Mouse (Mus musculus): ENCODE data around the gene Nprl3.

Nprl3 gene

GRCm38 (mm10) chr11:32245614-32246013 lies 21.9 kb downstream of the Nprl3 start:
- no peak for DNase-seq (ENCODE audit: low read depth, low spot score)

- no peak for DNase-seq (ENCODE audit: low read depth, low spot score)
Measured at GRCm38 (mm10) chr11:32244617-32245016, 22.9 kb downstream of the Nprl3 start.

- no peak for DNase-seq (ENCODE audit: low read depth, low spot score)
Measured at GRCm38 (mm10) chr11:32244064-32244463, 23.4 kb downstream of the Nprl3 start.

DNA sequence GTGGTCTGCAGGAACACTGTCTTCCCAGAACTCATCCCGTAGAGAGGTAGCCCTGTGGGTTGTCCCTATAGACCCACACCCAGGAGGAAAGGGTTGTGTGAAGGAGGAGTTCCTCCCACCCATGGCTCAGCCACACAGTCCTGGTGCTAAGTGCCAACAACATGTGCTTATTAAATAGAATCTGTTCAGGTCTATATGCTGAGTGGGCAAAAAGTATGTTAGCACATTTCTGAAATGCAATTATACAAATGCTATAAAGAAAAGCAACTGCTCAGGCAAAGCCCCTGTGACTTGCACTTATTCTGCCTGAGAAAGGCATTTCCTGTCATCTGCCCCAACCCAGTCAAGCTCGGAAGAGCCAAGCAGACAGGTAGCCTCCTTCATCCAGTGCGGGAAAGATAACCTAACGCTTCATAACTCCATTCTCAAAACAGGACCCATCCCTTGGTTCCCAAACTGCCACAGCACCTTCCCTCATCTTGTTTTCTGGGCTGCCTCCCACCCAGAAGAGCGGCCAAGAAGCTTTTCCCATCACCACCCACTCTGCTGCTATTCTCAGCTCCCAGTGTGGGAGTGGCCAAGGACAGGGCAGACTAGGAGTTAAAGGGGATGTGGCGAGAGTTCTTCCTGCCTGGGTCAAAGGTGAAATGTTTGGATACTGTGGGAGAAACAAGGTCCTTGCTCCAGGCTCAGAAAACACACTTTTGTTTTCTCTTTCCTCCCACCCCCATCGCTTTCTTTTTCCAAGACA lies 24.1 kb downstream of the Nprl3 start:
- no peak for DNase-seq (ENCODE audit: low read depth, low spot score)

GRCm38 (mm10) chr11:32242209-32242608 lies 25.3 kb downstream of the Nprl3 start:
- no peak for DNase-seq (ENCODE audit: low read depth, low spot score)

- DNase-seq (ENCODE audit: low read depth, low spot score) = no peak
Measured at GRCm38 (mm10) chr11:32241391-32241790, 26.1 kb downstream of the Nprl3 start.

DNA sequence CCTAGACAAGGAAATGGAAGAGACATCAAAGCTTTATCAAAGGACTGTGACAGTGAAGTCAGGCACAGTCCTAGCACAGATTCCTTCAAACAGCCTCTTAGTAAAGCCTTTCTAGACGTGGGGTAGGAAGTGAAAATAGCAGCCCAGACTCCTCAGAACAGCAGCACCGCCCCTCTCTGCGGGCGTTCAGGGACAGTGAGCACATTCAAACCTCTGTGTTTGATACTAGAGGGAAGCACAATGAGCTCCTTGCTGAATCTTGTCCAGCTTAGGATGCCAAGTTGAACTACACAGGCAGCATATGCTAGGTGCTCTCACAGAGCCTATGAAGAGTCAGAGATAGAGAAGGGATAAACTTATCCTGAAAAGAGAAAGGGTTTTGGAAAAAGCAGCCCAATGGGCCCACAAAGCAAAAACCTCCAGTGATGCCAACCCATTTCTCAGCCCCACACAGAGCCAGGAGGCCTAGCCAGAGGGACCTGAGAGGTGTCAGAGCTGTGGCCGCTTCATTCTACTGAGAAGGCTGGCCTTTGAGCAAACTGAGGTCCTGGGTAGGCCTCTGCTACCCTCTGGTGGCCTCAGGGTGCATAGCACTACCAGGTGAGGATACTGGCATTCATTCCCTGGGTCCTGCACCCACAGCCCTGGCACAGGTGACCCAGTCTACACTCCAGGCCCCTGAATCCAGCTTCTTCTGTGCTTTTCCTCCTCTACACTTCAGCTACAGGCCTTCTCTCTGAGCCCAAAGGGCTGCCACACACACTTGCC lies 29.2 kb downstream of the Nprl3 start:
- no peak for DNase-seq (ENCODE audit: low read depth, low spot score)

- DNase-seq (ENCODE audit: low read depth, low spot score) = no peak
Measured at GRCm38 (mm10) chr11:32237411-32237795, 30.1 kb downstream of the Nprl3 start.

DNA sequence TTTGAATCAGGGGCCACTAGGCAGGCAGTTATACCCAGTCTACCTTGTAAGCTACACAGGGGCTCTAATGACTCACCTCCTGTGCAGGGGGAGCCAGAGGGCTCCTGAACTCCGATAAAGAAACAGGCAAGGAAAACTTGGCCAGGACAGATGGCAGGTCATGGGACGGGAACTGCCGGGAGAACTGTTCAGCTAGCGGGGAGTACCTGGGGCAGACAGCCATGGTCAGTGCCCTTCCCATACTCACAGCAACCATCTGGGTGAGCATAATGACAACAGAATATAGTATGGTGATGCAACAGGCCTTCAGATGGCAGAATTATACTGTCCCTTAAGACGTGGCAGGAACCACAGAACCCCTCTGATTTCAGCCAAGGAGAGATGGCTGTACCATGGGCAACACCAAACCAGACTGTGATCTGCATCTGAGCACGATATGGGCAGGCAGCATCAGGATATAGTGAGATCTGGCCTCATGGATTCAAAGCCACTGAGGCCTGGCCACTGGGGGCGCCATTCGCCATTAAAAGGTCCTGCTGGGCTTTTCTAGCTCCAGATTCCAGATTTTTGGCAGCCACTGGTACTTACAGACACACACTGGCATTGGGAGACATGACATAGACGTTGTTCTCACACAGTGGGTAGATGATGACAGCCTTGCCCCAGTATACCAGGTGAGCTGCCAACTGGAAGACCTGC lies 30.6 kb downstream of the Nprl3 start:
- no peak for DNase-seq (ENCODE audit: low read depth, low spot score)

GRCm38 (mm10) chr11:32236132-32236531 lies 31.4 kb downstream of the Nprl3 start:
- no peak for DNase-seq (ENCODE audit: low read depth, low spot score)

- no peak for DNase-seq (ENCODE audit: low read depth, low spot score)
Measured at GRCm38 (mm10) chr11:32235646-32236045, 31.9 kb downstream of the Nprl3 start.

DNA sequence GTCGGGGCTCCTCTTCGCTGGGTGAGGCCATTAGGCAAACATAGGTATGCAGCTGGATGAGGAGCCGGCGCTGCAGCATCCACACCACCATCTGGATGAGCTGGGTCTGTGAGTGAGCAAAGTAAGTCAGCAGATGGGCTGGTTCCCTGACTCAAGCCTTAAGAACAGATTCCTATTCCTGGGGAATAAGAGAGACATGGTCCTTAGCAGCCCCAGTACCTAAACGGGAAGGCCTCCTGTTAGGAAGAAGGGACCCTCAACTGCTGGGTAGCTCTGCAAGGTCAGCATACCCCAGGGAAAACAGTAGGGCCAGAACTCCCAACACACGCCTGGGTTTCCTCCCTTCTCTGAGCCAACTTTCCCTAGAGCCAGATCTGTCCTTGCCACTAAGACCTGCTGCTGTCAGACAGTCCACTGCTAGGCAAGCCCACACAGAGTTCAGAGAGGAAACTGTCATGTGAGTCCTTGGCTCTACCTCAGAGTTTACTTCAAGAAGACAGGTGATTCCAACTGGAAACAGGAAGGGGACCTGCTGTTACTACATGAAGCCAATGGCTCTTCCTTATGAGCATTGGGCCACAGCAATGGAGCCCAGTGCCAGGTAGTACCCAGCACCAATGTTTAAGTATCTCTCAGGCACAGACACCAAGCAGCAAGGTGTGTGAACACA lies 32.6 kb downstream of the Nprl3 start:
- DNase-seq (ENCODE audit: low read depth, low spot score) = no peak

DNA sequence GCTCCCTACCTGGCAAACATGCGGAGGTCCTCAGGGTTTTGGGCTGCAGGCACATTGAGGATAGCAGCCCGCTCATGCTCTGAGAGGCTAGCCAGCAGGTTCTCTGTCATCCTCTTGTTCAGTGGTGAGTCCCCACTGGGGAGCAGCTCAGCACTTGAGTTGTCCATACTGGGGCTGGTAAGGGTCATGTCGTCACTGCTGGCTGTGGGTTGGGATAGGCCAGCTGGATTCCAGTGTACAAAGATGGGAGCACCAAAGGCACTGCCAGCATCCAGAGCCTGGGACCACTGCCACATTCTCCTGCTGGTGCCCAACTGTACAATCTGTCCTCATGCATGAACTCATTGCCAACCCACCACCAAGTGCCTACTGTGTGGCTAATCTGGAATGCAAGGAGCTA lies 33.6 kb downstream of the Nprl3 start:
- no peak for DNase-seq (ENCODE audit: low read depth, low spot score)

- DNase-seq (ENCODE audit: low read depth, low spot score) = no peak
Measured at GRCm38 (mm10) chr11:32232848-32233247, 34.7 kb downstream of the Nprl3 start.

GRCm38 (mm10) chr11:32231125-32231524 lies 36.4 kb downstream of the Nprl3 start:
- no peak for DNase-seq (ENCODE audit: low read depth, low spot score)

GRCm38 (mm10) chr11:32230220-32230619 lies 37.3 kb downstream of the Nprl3 start:
- no peak for DNase-seq (ENCODE audit: low read depth, low spot score)

DNA sequence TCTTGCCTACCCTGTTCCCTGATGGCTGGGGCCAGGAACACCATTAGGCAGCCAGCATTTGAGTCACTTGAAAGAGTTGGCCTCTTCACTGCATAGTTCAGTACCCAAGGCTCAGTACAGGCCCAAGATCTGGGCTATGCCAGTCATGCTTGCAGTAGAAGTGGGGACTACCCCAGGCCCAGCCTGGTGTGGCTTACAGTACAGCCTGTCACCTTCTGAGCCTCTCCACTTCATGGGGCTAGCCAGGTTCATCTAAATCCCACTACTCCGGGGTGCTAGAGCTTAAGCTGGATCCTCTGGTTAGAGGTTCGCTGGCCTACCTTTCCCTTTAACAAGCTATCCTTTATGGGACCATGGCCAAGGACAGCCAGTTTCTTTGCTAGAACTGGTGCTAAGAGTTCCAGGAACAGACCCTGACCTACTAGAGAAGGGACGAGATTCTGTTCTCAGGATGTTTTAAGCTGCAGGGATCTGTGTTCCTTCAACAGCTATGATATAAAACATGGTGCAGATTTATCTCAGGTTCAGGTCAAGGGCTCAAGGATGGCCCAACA lies 39.1 kb downstream of the Nprl3 start:
- no peak for DNase-seq (ENCODE audit: low read depth, low spot score)

DNA sequence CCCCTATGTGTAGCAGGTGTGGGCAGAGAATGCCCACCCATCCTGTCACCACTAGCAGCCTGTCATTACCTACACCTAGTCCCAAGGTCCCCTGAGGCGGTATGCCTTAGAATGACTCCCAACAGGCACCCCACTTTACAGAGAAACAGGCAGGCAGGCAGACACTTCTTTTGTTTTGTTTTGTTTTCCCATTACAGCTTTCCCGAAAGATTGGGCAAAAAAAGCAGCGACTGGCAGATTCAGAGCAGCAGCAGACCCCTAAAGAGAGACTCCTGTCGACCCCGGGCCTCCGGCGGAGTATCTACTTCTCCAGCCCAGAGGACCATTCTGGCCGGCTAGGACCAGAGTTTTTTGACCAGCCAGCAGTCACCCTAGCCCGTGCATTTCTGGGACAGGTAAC lies 40.0 kb downstream of the Nprl3 start:
- no peak for DNase-seq (ENCODE audit: low read depth, low spot score)

DNA sequence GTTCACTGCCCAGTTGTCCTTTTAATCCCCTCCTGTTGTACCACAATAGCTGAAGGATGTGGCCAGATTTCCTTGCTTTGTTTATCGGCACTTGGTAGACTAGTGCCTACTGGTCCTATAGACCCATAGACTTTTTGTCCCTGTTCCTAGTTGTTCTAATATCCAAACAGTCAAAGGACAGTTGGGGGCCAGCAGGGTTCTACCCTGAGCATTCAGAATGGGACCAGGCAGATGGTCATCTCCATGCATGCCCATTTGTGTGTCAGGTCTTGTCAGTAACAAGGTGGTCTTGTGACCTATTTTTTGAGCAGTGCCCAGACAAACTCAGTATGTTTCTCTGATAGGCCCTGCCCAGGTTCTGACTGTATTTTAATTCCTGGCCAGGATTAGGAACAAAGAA lies 40.5 kb downstream of the Nprl3 start:
- DNase-seq (ENCODE audit: low read depth, low spot score) = no peak

DNA sequence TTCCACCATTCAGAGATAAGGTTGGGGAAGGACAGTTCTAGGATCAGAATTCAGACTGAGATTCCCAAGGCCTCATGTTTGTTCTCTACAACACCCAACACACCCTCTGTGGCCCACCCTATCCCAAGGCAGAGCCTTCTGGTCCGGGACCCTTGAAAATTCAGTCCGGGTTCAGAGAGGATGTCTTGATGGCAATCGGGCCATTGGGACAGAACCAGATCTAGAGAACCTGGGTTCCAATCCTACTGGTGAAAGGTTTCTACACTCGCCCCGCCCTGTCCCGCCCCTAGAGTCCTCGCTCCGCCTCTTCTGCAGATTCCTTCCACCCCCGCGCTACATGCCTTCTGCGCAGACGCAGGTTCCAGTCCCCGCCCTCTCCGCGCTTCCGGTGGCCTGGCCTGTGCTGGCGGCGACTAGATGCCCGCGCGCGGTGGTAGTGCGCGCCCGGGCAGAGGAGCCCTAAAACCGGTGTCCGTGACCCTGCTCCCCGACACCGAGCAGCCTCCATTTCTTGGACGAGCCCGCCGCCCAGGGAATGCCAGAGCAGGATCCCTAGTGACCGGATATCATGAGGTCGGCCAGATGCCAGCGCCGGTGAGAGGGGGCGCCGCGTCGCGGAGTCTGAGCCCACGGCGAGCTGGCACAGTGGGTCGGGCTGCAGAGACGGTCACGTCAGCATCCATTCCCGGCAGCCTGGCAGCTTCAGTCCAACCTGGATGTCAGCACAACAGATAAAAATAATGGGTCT lies 41.2 kb downstream of the Nprl3 start, which contains the start of gene Mpg:
Gene Mpg (plus strand): TSS at position 382 of the 748 bp plus-strand sequence.
- DNase-seq (ENCODE audit: low read depth, low spot score) = peak; percentile 66

Data from retina, adult 2 months (tissue).